Mouse (Mus musculus) midbrain, embryonic 13.5 days (tissue): ENCODE measurements around the gene Gpc2. TPM values are rescaled to one million over a fixed set of nuclear protein-coding genes. Genes with fewer than 3 reads are reported as not detected.

Experiments
- ATAC-seq: fragments of 200-750 bp; cut with Nextera tagmentation; 2 replicates; pipeline ENCODE4 v1.8.0; 2017; ENCODE audit warnings: mild to moderate bottlenecking, moderate TSS enrichment, moderate library complexity
- H3K27ac ChIP-seq: fragments of 300-500 bp; sonication (generic); 2 replicates; pipeline ENCODE4 v1.5.1; 2015; ENCODE audit warnings: inconsistent platforms, mild to moderate bottlenecking, moderate library complexity
- H3K27me3 ChIP-seq: fragments of 300-500 bp; sonication (generic); 2 replicates; pipeline ENCODE4 v1.6.1; 2015; ENCODE audit warnings: mild to moderate bottlenecking, inconsistent platforms
- H3K36me3 ChIP-seq: fragments of 300-500 bp; sonication (generic); 2 replicates; pipeline ENCODE4 v1.6.1; 2015; ENCODE audit warnings: mild to moderate bottlenecking, inconsistent platforms
- H3K4me1 ChIP-seq: fragments of 300-500 bp; sonication (generic); replicated peaks from 2 replicates; pipeline ENCODE4 v1.6.1; 2015; ENCODE audit warnings: inconsistent platforms
- H3K4me2 ChIP-seq: fragments of 300-500 bp; sonication (generic); replicated peaks from 2 replicates; pipeline ENCODE4 v1.6.1; 2015; ENCODE audit warnings: moderate library complexity, mild to moderate bottlenecking, inconsistent platforms
- H3K4me3 ChIP-seq: fragments of 300-500 bp; sonication (generic); replicated peaks from 2 replicates; pipeline ENCODE4 v1.5.1; 2015; ENCODE audit warnings: mild to moderate bottlenecking, inconsistent platforms
- H3K9ac ChIP-seq: fragments of 300-500 bp; sonication (generic); replicated peaks from 2 replicates; pipeline ENCODE4 v1.6.1; 2015; ENCODE audit warnings: mild to moderate bottlenecking, inconsistent platforms
- H3K9me3 ChIP-seq: fragments of 300-500 bp; sonication (generic); 2 replicates; pipeline ENCODE4 v1.6.1; 2016; ENCODE audit warnings: mild to moderate bottlenecking, inconsistent platforms
- WGBS: fragments of 180-500 bp; shearing (Covaris S2); methylation state at CpG from one replicate; pipeline ENCODE4 v1.1.7; 2015; 5-methylcytosine and 5-hydroxymethylcytosine counted together
- polyA plus RNA-seq: library from polyadenylated mRNA; unstranded; fragments of >200 nt; fragmentation: Nextera tagmentation; extraction: Ambion mirVana; gene quantifications from 2 replicates; pipeline ENCODE4 v1.2.1, GENCODE M21; 2015

Gene Gpc2
- polyA plus RNA-seq, 1 experiment from 2014 or later: 248 TPM

GRCm38 (mm10) chr5:138234224-138234623 lies 45.6 kb downstream of the Gpc2 start:
- Histone ChIP-seq H3K27me3 (no peaks in the 10 kb centered on the region), H3K9me3 (no peaks in the 10 kb centered on the region), H3K36me3 (no peaks in the 10 kb centered on the region), H3K4me3 (no peak overlapping the region), H3K4me2 (no peak overlapping the region), H3K9ac (no peak overlapping the region), H3K27ac (no peak overlapping the region), H3K4me1 (no peaks in the 10 kb centered on the region)
- no peak for ATAC-seq

GRCm38 (mm10) chr5:138233778-138234177 lies 46.0 kb downstream of the Gpc2 start:
- no peaks in the 10 kb centered on the region for H3K36me3 ChIP-seq
- no peak overlapping the region for H3K27ac ChIP-seq
- 88% methylated on average over 2 of the region's 2 CpGs for WGBS
- H3K4me2 ChIP-seq: no peak overlapping the region
- no peak overlapping the region for H3K9ac ChIP-seq
- H3K4me3 ChIP-seq: no peak overlapping the region
- no peaks in the 10 kb centered on the region for H3K9me3 ChIP-seq
- H3K4me1 ChIP-seq: no peaks in the 10 kb centered on the region
- ATAC-seq: no peak
- H3K27me3 ChIP-seq: no peaks in the 10 kb centered on the region

- no peak for ATAC-seq
- WGBS: 94% methylated on average over 3 of the region's 3 CpGs
- H3K27ac ChIP-seq: no peak overlapping the region
- no peaks in the 10 kb centered on the region for H3K27me3 ChIP-seq
- no peak overlapping the region for H3K4me2 ChIP-seq
- no peaks in the 10 kb centered on the region for H3K9me3 ChIP-seq
- H3K36me3 ChIP-seq: no peaks in the 10 kb centered on the region
- no peak overlapping the region for H3K9ac ChIP-seq
- no peaks in the 10 kb centered on the region for H3K4me1 ChIP-seq
- no peak overlapping the region for H3K4me3 ChIP-seq
These were observed 50.3 kb downstream of the Gpc2 start for GRCm38 (mm10) chr5:138229511-138229910.

GRCm38 (mm10) chr5:138228026-138228425 lies 51.8 kb downstream of the Gpc2 start:
- Histone ChIP-seq H3K27me3 (no peaks in the 10 kb centered on the region), H3K4me3 (no peak overlapping the region), H3K9me3 (no peaks in the 10 kb centered on the region), H3K9ac (no peak overlapping the region), H3K36me3 (no peaks in the 10 kb centered on the region), H3K4me1 (no peaks in the 10 kb centered on the region), H3K27ac (no peak overlapping the region), H3K4me2 (no peak overlapping the region)
- 58% methylated on average over 3 of the region's 3 CpGs for WGBS
- no peak for ATAC-seq

- H3K4me1 ChIP-seq: no peaks in the 10 kb centered on the region
- no peak overlapping the region for H3K4me3 ChIP-seq
- no peak overlapping the region for H3K27ac ChIP-seq
- no peak overlapping the region for H3K9ac ChIP-seq
- H3K36me3 ChIP-seq: no peaks in the 10 kb centered on the region
- 79% methylated on average over 2 of the region's 2 CpGs for WGBS
- no peaks in the 10 kb centered on the region for H3K27me3 ChIP-seq
- H3K4me2 ChIP-seq: no peak overlapping the region
- no peaks in the 10 kb centered on the region for H3K9me3 ChIP-seq
- no peak for ATAC-seq
These were observed 52.4 kb downstream of the Gpc2 start for GRCm38 (mm10) chr5:138227367-138227766.

- no peak for ATAC-seq
- no peak overlapping the region for H3K27ac ChIP-seq
- no peaks in the 10 kb centered on the region for H3K36me3 ChIP-seq
- 76% methylated on average over 4 of the region's 4 CpGs for WGBS
- no peak overlapping the region for H3K4me3 ChIP-seq
- no peak overlapping the region for H3K4me2 ChIP-seq
- H3K9ac ChIP-seq: no peak overlapping the region
- no peaks in the 10 kb centered on the region for H3K4me1 ChIP-seq
- H3K27me3 ChIP-seq: no peaks in the 10 kb centered on the region
- H3K9me3 ChIP-seq: no peaks in the 10 kb centered on the region
These were observed 53.3 kb downstream of the Gpc2 start for GRCm38 (mm10) chr5:138226491-138226890.

- Histone ChIP-seq H3K4me3 (no peak within 1 kb of the TSS), H3K9ac (no peak within 1 kb of the TSS), H3K4me1 (no peaks in the 10 kb centered on the region), H3K4me2 (no peak within 1 kb of the TSS), H3K27me3 (no peaks in the 10 kb centered on the region), H3K36me3 (no peaks in the 10 kb centered on the region), H3K27ac (no peak within 1 kb of the TSS), H3K9me3 (no peaks in the 10 kb centered on the region)
- 61% methylated on average over 2 of the region's 2 CpGs for WGBS
- ATAC-seq: no peak
These were observed 54.1 kb downstream of the Gpc2 start, which contains the start of gene Nxpe5 for GRCm38 (mm10) chr5:138225700-138226099. Nxpe5 (plus strand) TSS chr5:138225898.

Other genes starting within 250 kb of the Gpc2 start
- not detected in 2 replicates for gene Smok3c, start 226.8 kb downstream of the Gpc2 start, polyA plus RNA-seq
- 31.5 and 32.1 TPM in 2 replicates for gene Zkscan1, start 194.9 kb downstream of the Gpc2 start, polyA plus RNA-seq
- 128 TPM in 2 replicates for gene Zscan21, start 163.1 kb downstream of the Gpc2 start, polyA plus RNA-seq
- 45.3 and 49.7 TPM in 2 replicates for gene Zfp113, start 124.3 kb downstream of the Gpc2 start, polyA plus RNA-seq
- gene Cops6, start 118.9 kb downstream of the Gpc2 start, polyA plus RNA-seq: 316 and 337 TPM in 2 replicates
- gene Ap4m1, start 108.0 kb downstream of the Gpc2 start, polyA plus RNA-seq: 26.6 and 28.8 TPM in 2 replicates
- gene Mcm7, start 107.6 kb downstream of the Gpc2 start, polyA plus RNA-seq: 159 and 162 TPM in 2 replicates
- 109 and 111 TPM in 2 replicates for gene Taf6, start 92.6 kb downstream of the Gpc2 start, polyA plus RNA-seq
- 39.4 and 40.5 TPM in 2 replicates for gene Cnpy4, start 92.5 kb downstream of the Gpc2 start, polyA plus RNA-seq
- 12.9 and 13.8 TPM in 2 replicates for gene Mblac1, start 85.7 kb downstream of the Gpc2 start, polyA plus RNA-seq
- gene Nxpe5, start 54.1 kb downstream of the Gpc2 start, polyA plus RNA-seq: 0.08 TPM in 1 of 2 replicates, not detected in the other
- 81.2 and 81.9 TPM in 2 replicates for gene Lamtor4, start 24.5 kb downstream of the Gpc2 start, polyA plus RNA-seq
- gene BC037034, start 16.0 kb downstream of the Gpc2 start, polyA plus RNA-seq: 12.2 and 15.8 TPM in 2 replicates
- 2.5 and 3.0 TPM in 2 replicates for gene Gal3st4, start 7.2 kb downstream of the Gpc2 start, polyA plus RNA-seq
- gene Gm43720, start within 50 bp of the Gpc2 start, polyA plus RNA-seq: 0.10 and 0.19 TPM in 2 replicates
- 4.8 and 5.4 TPM in 2 replicates for gene Stag3, start 235 bp upstream of the Gpc2 start, polyA plus RNA-seq
- not detected in 2 replicates for gene Pvrig, start 62.0 kb upstream of the Gpc2 start, polyA plus RNA-seq
- gene Zfp157, start 161.5 kb upstream of the Gpc2 start, polyA plus RNA-seq: 76.3 and 77.6 TPM in 2 replicates